Mouse (Mus musculus) layer of hippocampus, postnatal 14 days (tissue): ENCODE data around the gene Msantd3. TPM values are rescaled to one million over a fixed set of nuclear protein-coding genes. Genes with fewer than 3 reads are reported as not detected.

Experiments
- DNase-seq, 2 experiments: peaks; one replicate each; pipeline ENCODE4 v3.0.0; 2021 to 2022; ENCODE audit warnings: low spot score in 2 of 2, mixed read lengths in 1 of 2
- long read RNA-seq, 2 experiments: library from polyadenylated mRNA; stranded (forward); transcript quantifications; one replicate each; pipeline ENCODE4 v2.0.0; 2021
- total RNA-seq, 2 experiments: library from RNA; stranded (reverse); gene quantifications; 2 replicates each; pipeline ENCODE4 v1.2.3; 2021

Msantd3 gene
- total RNA-seq, result 10 to 100 TPM; 30.6 to 32.7 TPM
- long read RNA-seq, experiment 1, transcript Msantd3-202 (3 exons, 1,378 nt), result minor isoform, 9 of 32 reads
- long read RNA-seq, experiment 1, transcript Msantd3-203 (3 exons, 1,597 nt), result major isoform, 17 of 32 reads
- long read RNA-seq, experiment 1, partial matches to known transcripts, result 3 of 32 reads
- long read RNA-seq, experiment 1, other reads (novel, unspliced or antisense), result 3 of 32 reads
- long read RNA-seq, experiment 2, transcript Msantd3-203 (3 exons, 1,597 nt), result major isoform, 32 of 45 reads
- long read RNA-seq, experiment 2, transcript Msantd3-202 (3 exons, 1,378 nt), result minor isoform, 6 of 45 reads
- long read RNA-seq, experiment 2, partial matches to known transcripts, result 2 of 45 reads
- long read RNA-seq, experiment 2, other reads (novel, unspliced or antisense), result 5 of 45 reads

DNA sequence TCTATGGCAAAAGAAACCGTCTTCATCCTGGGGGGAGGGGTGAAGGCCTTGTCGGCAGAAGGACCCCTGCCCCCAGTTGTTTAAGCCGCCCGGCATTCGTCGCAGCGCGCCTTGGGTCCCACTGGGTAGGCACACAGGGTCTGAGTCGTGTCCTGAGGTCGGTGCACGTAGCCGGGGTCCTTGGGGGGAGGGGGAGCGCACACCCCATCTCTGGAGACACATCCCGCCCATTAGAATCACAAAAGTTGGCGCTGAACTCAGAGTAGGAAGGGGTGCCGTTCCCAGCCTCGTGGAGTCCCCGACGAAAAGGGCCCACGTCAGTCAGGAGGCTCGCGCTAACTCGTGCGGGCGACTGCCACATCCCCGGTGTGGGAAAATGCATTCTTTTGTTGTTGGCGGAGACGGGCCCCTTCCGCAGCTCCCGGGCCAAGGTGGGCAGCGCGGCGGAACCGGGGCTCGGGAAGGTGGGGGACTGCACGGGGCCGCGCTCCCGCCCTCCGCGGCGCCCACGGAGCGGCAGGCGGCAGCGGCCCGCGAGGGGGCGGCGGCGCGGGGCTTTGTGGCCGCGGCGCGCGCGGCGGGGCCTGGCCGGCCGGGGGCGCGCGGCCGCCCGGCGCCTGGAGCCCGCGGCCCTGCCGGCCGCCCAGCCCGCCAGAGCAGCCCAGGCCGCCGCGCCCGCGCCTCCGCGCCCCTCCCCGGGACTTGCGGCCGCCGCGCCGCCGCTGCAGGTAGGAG is at the start of gene Msantd3:
Msantd3 (plus strand) TSS at position 95 of the 735 bp plus-strand sequence.
- DNase-seq, result peak; percentile 55 to 58

DNA sequence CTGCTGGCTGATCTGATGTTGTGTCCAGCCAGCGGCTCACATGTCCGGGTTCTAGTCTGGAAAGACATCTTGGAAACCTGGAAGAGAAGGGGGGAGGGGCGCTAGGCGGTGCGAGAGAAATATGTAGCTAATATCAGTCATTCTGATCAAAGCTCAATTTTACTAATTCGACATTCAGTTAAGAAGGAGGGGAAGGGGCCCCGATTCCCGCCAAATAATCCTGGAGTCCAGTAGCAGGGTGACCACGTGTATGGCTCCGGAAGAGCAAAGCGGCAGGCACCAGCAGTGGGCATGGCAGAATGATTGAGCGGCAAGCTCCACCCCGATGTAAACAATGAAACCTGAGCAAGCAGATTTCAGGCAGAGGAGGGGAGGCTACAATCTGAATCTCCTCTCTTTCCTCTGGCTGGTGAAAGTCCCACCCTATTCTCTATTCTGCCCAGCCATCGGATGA is 48.4 kb upstream of the Msantd3 start:
- no peak for DNase-seq

DNA sequence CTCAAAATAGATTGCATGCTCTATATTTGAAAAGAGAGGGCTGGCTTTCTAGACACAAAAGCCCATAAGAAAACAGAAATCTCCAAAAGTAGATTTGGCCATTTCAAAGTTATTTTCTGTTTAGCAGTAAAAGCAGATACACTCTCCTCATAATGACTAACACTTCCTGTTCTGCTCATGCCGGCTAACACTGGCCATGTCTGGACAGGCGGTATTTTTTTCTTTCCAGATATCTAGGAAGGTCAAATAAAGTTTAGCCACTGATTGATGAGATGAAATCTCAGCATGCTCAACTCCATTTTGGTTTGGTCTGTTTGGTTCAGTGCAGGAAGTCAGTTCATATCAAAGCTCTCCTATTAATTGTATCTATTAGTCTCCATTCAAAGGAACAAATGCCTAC is 47.2 kb upstream of the Msantd3 start:
- DNase-seq, result no peak

DNA sequence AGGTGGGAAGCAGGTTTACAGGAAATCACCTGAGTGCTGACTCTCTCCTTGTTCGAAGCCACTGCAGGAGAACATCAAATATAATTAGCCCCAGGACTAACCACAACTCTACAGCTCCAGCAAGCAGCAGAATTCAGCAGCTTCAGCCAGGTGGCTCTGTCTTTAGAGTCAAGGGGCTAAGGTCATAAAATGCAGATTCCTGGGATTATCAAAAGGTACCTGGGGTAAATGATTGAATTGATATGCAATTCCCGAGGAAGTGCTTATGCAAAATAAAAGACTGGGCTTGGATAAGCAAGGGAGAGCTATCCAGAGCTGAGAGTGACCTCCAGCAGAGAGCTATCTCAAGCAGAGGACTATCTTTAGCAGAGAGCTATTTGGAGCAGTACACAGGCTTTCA is 28.9 kb upstream of the Msantd3 start:
- DNase-seq, result no peak

DNA sequence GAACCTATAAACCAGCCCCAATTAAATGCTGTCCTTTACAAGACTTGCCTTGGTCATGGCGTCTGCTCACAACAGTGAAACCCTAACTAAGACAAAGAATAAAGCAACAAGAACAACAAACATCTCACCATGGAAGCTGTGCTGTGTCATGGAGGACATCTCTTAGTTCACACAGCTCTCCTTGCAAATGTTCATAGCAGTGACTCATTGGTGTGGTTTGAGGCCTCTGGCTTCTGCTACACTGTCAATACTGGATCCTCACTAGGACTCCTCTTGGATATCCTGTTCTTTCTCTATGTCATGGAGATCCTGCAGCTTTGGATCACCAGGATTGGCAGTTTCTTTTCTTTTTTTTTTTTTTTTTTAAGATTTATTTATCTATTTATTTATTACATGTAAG is 10.2 kb upstream of the Msantd3 start:
- DNase-seq, result no peak

DNA sequence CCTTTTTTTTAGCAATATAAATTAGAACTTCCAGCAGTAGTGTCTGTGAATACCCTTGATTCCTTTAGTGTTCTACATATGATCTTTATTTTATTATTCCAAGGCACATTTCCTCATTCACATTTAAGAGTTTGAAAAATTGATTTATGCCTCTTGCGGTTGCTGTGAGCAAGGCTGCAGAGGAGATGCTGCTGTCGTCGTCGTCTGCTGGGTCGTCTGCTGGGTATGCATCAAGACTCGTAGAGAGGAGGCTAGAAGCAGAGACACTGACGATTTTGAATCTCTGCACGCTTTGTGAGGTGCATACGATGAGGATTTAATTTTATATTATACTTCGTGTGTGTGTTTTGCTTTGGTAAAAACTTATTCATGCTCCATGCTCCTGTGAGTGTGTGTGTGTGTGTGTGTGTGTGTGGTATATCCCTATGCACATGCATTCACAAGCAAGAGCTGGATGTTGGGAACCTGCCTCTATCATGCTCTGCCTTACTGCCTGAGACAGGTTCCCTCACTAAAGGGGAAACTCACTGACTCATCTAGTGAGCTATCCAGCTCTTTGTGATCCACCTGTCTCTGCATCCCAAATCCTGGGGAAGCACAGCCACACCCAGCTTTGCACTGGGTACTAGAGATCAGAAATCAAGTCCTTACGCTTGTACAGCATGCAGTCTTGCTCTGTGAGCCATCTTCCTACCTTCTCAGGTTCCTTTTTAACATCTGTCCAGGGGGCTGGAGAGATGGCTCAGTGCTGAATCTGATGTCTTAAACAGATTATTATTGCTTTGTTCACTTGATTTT is 7.7 kb upstream of the Msantd3 start:
- DNase-seq, result no peak

DNA sequence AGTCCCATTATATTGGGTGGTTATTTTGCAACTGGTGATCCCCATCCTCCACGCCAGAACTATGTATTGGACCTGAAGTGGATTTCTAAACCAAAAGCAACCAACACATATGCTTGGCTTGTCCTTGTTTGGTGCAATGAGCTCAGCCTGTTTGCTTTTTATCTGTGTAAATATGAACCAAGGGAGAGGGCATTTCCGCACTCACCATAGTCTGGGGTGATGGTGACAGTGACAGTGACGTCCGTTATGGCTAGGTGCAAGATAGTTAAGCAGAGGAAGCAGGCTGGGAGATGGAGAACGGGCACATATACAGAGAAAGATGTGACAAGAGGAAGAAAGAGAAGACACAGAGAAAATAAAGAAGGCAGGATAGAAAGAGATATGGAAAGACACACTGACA is 3.5 kb upstream of the Msantd3 start:
- no peak for DNase-seq

DNA sequence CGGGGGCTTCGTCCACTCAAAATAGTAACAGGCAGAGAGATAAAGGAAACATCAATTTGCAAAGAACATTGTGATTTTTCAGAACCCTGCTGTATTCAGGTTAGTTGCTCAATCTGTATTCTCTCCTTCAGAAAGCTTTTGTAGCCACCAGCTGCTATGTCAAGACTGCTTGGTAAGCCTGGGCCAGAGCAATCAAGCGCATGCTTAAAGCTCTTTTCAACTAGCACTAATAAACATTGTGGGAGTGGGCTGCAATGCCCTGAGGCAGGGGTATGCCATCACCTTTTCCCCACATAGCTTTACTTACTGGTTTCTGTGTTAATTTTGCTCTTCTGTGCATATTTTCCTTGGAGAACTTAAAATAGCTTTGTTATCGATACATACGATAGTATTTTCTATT is 2.7 kb upstream of the Msantd3 start:
- no peak for DNase-seq

DNA sequence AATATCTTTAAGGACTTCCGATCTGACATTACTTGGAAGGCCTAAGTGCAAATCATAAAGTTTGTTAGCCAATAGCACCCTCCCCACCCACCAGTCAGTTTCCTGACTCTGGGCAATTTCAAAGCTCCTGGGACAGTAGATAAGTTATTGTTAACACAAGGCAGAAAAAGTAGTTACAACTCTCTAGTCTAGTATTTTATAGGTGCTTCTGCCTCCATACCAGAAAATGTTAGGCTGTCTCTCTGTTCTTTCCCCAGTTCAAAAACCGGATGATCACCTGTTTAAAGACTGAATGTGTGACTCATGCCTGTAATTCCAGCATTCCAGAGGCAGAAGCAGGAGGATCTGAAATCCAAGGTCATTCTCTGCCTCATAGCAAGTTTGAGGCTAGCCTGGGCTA is 1.2 kb upstream of the Msantd3 start:
- no peak for DNase-seq

DNA sequence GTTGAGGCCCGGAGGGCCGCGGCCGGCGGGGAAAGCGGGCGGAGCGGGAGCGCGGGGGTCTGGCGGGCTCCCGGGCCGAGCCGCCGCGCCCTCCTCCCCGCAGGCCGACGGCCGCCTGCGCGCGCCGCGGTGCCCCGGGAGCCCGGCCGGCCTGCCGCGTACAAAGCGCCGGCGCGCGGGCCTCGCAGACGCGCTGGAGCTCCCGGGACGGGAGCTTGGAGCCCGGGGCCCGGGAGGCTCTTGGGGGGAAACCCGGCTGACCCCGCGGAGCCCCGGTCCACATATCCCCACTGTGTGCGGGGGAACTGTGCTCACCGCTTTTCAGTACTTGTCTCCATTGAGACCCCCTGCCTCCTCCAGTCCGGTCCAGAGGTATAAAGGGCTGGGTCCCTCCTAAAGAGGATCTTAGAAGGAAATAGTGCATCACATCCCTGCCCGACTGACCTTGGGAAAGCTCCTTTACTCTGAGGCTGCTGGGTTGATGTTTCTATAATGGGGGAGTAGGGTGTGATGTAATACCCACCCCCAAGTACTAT is 909 bp downstream of the Msantd3 start:
- DNase-seq, result no peak

DNA sequence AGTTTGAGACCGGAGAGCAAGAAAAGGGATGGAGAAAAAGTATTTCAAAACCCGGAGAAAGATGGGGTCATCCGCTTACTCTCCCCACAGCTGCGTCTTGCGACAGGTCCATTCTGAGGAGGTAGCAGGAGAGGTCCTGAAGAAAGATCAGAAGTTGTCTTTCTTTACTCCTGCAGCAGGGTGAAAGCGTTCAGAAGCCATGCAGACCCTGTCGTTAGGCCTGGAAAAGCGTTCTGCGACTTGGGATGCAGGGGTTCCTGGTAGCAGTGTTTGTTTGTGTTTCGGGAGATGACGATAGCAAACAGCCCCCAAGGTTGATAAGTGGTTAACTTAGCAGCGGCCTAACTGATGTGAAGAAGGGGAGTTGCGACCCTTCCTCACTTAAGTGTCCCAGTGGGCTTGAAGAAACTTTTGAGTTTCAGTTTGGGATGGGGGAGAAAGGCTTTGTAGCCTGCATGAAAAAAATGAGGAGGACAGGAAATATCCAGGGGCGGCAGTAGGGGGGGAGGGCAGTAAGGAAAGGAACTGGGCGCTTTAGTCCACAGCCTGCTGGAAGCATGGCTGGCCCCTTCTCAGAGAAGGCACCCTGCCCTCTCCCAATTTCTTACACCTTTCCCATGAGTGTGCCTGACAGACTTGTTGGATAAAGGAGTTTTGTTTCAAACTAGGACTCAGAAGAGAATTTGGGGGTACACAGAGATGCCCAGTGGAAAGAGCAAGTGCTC is 2.0 kb downstream of the Msantd3 start:
- no peak for DNase-seq

DNA sequence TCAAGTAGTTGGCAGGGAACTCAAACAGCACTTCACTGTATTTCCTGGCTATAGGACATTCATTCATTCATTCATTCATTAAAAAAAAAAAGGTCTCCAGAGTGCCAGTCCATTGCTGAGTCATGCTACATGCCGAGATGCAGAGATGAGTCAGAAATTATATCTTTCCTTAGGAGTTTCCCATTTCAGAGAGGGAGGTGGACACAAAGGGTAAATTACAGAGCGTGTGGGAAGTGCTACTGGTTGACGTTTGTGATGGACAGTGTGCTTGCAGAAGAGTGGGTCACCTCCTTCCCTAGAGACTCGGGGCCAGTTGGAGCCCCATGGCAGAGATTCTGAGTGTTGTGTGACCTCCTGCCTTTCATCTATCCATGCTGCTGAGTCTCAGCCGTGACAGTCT is 2.6 kb downstream of the Msantd3 start:
- no peak for DNase-seq

DNA sequence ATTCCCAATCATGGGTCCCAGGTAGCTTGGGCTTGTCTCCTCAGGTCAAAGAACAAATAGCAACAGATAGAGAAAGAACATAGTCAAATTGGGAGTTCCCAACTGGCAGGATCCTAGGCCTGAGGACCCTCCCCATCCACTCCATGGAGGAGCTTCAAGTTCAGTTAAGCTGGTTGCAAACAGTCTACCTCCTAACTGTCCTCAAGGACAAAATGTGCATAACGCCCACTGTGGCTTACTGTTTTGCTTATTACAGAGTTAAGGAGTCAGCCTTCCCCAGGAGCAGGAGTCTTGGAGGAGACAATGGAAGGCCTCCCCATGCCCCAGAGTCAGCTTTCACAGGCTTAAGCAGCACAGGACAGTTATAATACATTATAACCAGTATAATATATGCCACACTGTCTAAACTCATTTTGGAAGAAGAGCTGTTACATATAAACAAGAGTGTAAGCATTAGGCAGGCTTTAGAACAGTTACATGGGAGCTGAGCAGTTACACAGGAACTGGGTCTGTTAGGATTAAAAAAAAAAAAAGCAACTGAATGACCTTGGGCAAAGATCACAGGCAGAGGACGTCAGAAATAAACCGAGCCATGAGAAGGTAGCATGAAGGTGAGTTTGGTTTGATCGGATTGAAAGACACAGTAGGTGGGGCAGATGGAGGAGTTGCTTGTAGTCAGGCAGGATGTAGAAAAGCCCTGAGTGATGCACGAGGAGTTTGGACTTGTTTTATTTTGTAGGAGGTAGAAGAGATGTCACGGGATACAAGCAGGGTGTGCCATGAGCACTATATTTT is 3.5 kb downstream of the Msantd3 start:
- DNase-seq, result no peak

DNA sequence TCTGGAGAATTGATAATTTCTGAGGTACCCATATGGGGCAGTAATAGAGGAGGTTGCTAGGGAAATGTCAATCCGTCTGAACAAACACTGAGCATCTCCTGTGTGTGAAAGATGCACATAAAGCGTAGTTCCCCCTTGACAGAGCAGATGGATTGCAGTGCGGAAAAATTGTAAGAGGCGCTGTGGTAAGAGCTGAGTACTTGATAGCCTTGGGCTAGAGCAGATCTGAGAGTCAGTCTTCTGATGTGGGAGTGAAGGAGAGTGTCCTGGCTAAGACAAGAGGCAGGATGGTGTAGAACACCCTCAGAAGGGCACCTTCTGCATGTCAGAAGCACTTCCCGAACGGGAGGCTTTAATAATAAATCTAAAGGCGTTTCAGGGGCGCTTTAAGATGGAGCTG is 4.4 kb downstream of the Msantd3 start:
- no peak for DNase-seq

DNA sequence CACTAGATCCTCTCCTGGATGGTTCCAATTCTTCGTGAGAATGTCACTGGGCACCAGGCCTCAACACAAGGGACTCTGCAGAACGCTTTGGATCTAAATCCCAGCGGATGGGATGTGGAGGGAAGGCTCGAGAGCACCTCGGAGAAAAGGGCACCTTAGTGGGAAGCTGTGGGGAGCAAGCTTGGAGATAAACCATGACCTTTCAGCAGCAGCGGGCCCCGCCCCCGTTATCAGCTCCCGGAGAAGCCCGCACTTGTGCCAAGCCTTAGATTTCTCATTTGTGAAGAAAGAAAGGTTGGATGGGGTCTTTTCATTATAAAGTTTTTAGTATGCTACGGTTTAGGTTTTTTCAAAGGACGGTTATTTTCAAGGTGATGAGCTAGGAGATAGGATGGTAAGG is 6.2 kb downstream of the Msantd3 start:
- no peak for DNase-seq

DNA sequence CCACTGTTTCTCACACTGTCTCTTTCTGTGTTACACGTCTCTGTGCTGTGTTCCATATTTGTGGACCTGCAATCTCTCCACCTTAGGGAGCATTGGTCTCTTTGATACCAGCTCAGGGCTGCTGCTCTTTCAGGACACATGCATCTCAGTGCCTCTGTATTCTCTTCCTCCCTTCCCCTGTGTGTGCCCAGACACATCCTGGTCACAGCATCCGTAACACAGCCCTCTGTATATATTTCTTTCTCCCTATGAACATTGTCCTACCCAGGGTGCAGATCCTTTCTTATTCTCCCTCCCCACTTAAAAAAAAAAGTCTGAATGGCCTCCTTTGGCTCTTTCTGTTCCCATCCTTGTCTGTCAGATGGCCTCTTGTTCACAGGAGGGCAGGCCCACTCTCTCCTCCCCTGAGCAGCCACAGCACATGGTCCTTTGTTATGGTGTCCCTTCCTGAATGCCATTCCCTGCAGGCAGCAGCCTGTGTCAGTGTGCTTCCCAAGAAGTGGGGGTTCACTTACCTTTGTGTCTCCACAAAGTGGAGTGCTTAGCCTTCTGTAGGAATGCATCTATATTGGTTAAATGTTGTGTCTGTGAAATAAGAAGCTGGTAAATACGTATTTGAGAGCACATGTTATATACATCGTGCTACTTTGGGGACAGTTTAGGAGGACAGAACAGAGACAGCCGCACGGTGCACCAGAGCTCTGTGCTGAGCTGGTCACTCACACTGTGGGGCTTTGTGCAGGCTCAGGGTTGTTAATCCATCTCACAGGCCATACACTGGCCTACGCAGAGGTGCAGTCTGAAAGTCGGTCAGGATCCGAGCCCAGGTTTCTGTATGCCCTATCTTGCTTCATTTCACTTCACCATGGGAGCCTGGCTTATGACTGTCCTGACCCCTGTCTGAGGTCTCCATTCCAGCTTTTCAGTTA is 7.1 kb downstream of the Msantd3 start:
- no peak for DNase-seq

DNA sequence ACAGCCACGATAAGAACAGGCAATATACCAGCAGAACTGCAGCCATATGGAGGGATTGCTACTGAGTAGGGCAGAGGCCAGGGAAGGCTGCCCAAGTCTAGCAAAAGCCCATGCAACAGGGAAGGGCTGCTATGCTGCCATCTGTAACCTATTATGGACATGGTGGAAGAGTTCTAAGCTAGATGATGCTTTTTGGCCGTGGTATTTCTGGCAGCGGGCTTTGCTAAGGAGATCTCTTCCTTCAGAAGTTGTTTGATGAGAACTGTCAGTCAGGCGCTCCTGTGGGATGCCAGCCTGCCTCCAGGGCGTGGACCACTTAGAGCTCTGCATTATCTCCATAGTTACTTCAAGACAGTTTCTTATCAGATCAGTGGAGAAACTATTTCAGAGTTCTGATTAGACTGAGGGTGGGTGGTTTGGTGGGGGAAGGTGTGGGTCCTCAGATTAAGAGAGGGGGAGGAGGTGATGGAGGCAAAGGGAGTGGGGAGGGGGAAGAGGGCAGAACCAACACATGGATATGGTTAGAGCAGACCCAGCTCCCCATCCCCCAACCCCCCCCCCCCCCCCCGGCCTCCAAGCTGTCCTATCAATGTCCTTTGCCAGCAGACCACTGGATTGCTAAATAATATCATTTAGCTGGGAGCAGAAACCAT is 8.8 kb downstream of the Msantd3 start:
- no peak for DNase-seq

DNA sequence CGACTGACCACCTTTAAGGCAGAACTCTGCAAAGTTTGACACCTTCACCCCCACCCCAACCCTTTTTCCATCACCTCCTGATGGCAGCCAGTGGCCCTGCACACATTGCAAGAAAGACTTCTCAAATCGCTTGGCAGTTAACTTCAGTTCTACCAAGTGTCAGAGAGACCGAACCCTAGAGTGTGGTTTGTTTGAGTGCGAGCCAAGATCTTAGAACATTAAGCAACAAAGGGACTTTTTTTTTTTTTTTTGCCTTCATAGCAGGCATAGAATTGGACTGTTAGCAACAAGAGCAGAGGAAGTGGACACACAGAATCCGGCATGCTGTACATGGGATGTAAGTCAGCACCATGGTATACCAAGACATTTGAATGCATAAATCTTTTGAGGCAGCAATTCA is 9.9 kb downstream of the Msantd3 start:
- no peak for DNase-seq
